Mouse (Mus musculus): Measurements from ENCODE around the gene Dync1h1.

DNA sequence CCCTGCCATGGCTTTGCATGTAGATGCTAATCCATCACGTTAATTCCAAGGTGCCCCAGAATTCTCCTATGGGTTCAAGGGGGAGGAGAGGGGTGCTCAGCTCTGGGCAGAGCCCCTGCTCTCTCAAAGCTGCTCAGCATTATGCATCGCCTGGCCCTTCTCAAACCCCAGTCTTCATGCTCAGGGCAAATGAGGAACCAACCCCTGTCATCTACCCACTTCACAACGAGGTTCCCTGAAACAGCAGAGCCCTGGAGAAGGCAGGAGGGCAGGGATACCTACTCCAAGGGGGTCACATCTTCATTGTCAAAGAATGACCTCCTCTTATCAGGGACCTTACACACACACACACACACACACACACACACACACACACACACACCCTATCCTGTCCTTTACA lies 80.6 kb downstream of the Dync1h1 start:
- TF ChIP-seq CTCF (IDR thresholded peaks at IDR 0.05; ENCODE audit: control insufficient read depth, insufficient read depth, low read length) (no peak), POLR2A (IDR thresholded peaks at IDR 0.05; ENCODE audit: borderline replicate concordance, control insufficient read depth, low read depth, low read length) (no peak)
